Mouse (Mus musculus): ENCODE data around the gene Lmo2. TPM values are rescaled to one million over a fixed set of nuclear protein-coding genes. Genes with fewer than 3 reads are reported as not detected.

Lmo2 gene
- polyA plus RNA-seq (2016; fragmentation: Nextera tagmentation; extraction: Ambion mirVana) = 24.3 and 26.4 TPM in 2 replicates

DNA sequence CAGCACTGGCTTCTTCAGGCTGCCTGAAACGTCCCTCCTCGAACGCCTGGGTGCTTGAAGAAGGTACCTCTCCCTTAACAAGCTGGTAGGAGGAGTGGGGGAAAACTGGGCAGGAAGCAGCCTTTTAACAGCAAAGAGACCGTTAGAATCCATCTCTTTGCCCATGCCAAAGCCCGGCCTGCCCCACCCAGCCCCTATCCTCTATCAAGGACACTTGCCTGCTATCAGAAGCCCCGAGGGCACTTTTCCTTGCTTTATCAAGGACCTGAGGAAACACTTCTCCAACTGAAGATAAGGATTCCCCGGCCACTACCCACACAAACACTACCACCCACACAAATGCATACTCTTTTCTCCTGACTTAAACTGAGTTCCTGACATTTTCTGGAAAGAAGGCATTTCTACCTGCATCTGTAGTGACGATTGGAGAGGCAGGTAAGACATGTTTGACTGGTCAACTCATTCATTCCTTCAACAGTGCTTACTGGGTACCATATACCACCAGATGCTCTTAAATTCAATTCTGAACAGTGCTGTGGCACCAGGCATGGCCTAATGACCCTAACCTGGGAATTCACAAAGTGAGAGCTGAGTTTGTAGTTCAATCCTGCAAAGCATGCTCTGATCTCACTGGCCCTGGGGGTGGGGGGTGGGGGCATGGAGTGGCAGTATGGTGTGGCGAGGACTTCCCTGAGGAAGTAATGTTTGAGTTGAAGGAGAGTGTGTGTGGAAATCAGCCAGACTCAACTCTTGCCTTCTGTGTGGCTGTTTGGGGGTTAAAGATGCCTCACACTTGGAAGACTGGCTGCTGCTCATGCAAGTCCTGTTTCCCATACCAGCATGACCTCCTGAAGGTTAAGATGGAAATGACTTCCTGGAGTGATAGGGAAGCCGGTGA is at the start of gene Lmo2:
Gene Lmo2 (plus strand): TSS at position 338 of the 898 bp plus-strand sequence.
- H3K4me1 ChIP-seq = no peaks in the 10 kb centered on the region
- no peaks in the 10 kb centered on the region for H3K9me3 ChIP-seq
- no peak for DNase-seq (ENCODE audit: extremely low spot score, low spot score)
- no peak within 1 kb of the TSS for H3K4me3 ChIP-seq
- no peaks in the 10 kb centered on the region for H3K36me3 ChIP-seq (replicated peaks)
- 76% methylated on average over 10 of the region's 10 CpGs for WGBS
- no peaks in the 10 kb centered on the region for H3K27me3 ChIP-seq (ENCODE audit: poor library complexity, severe bottlenecking)
- H3K27ac ChIP-seq = no peak within 1 kb of the TSS

DNA sequence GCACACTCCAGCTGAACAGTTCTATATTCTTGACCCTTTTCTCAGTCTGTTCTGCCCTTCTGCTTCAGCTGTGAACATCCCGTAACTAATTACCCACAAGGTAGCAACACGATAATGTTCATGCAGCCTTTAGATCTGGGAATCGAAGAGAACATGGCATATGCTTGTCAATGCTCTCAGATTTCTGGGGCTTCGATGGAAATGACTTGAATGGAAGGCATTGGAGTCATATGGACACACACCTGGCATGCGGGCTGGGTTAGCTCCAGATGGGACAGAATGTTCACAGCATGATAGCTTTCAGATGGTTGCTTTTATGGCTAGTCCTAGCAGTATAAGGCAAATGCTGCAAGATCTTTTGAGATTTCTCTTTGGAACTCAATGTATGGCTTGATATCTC is 47.2 kb upstream of the Lmo2 start:
- no peaks in the 10 kb centered on the region for H3K9me3 ChIP-seq
- WGBS = 90% methylated on average over 5 of the region's 5 CpGs

DNA sequence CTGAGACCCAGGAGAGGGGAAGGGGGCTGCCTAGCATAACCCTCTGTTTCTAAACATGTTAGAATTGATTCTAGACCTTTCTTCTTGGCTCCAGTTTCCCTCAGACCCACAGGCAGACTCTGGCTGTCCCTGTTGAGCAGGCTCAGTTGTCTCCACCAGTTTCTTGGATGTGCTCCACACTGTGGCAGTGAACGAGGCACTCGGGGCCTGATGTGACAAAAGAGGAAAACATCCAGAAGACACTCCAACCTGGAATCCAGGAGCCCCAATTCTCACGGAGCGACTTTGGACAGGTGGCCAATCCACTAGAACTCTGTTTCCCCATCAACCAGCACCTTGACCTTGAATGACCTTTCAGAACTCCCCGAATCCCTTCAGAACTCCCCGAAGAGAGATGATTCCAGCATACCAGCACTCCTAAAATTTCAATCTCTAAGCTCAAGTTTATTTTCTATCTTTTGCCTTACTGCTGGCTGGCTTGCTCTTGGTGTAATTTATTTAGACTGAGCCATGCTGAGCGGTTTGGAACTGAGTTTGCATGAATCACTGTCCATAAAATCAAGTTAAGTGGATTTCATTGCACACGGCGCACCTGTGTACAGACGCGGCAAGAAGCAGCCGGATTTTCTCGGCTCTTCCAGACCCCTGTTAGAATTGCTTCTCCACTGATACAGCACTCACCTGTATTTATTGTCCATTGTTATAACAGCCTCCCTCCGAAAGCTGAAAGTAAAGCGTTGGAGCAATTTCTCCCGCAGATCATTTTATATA is 45.1 kb upstream of the Lmo2 start:
- Histone ChIP-seq H3K27ac (no peak overlapping the region), H3K36me3 (replicated peaks) (no peaks in the 10 kb centered on the region), H3K27me3 (ENCODE audit: poor library complexity, severe bottlenecking) (no peaks in the 10 kb centered on the region), H3K4me1 (no peaks in the 10 kb centered on the region), H3K4me3 (no peak overlapping the region), H3K9me3 (no peaks in the 10 kb centered on the region)
- DNase-seq (ENCODE audit: extremely low spot score, low spot score) = no peak
- WGBS = 90% methylated on average over 16 of the region's 16 CpGs

More for the DNA sequence above, 47.2 kb upstream of the Lmo2 start:
- no peak overlapping the region for H3K27ac ChIP-seq
- no peaks in the 10 kb centered on the region for H3K36me3 ChIP-seq (replicated peaks)
- no peak overlapping the region for H3K4me3 ChIP-seq
- DNase-seq (ENCODE audit: extremely low spot score, low spot score) = no peak
- H3K4me1 ChIP-seq = peaks cover 15% of the 10 kb centered on the region
- H3K27me3 ChIP-seq (ENCODE audit: poor library complexity, severe bottlenecking) = no peaks in the 10 kb centered on the region

DNA sequence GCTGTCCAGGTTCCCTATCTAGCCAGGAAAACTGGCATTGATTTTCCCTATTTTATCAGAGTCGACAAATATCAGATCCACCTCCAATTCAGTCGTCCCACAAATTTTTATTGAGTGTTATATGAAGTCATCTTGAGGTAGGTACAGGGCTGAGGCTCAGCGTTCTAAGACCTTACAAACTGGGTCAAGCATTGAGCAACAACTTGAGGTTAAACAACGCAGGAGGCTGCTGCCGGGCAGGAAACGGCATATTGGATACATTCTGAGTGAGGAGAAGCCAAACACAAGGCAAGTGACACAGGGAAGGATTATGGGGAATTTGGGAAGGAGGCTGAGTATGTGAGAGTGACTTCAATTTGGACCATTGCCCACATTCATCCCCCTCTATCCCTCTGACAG is 44.5 kb upstream of the Lmo2 start:
- DNase-seq (ENCODE audit: extremely low spot score, low spot score) = no peak
- Histone ChIP-seq H3K27me3 (ENCODE audit: poor library complexity, severe bottlenecking) (no peaks in the 10 kb centered on the region), H3K4me3 (no peak overlapping the region), H3K36me3 (replicated peaks) (no peaks in the 10 kb centered on the region), H3K9me3 (no peaks in the 10 kb centered on the region), H3K4me1 (no peaks in the 10 kb centered on the region), H3K27ac (no peak overlapping the region)
- 83% methylated on average over 6 of the region's 6 CpGs for WGBS

DNA sequence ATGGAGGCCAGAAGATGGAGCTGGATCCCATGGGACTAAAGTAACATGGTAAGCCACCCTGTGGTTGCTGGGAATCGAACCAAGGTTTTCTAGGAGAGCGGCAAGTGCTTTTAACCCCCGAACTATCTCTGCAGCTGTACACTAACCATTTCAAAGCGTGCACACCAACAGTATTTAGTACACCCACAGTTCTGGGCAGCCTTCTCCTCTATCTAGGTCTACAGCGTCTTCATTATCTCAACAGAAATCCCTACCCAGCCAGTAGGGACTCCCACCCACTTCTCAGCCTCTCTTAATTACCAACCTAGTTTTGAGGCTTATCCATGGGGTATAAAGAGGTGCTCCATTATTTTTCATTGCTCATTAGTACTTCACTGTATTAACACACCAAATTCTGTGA is 41.7 kb upstream of the Lmo2 start:
- no peaks in the 10 kb centered on the region for H3K36me3 ChIP-seq (replicated peaks)
- no peaks in the 10 kb centered on the region for H3K27me3 ChIP-seq (ENCODE audit: poor library complexity, severe bottlenecking)
- no peak for DNase-seq (ENCODE audit: extremely low spot score, low spot score)
- no peaks in the 10 kb centered on the region for H3K4me1 ChIP-seq
- no peaks in the 10 kb centered on the region for H3K9me3 ChIP-seq
- H3K27ac ChIP-seq = no peak overlapping the region
- 94% methylated on average over 5 of the region's 5 CpGs for WGBS
- no peak overlapping the region for H3K4me3 ChIP-seq

DNA sequence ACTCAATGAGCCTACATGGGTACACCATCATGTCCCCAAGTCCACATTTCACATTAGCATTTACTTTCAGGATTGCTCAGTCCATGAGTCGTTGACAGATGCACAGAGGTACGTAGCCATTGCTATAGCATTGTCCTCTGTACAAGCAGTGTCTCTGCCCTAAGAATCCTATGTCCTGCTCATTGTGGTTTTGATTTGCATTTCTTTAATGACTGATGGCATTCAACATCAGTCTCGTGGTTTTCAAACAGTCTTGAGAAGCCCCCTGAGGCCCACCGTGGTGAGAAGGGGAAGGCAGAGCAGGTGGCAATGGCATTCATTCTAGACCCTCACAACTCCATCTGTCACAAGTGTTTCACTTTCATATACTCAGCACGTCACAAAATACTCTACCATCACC is 40.4 kb upstream of the Lmo2 start:
- no peak overlapping the region for H3K27ac ChIP-seq
- WGBS = 87% methylated on average over 5 of the region's 5 CpGs
- no peak for DNase-seq (ENCODE audit: extremely low spot score, low spot score)
- no peaks in the 10 kb centered on the region for H3K9me3 ChIP-seq
- no peaks in the 10 kb centered on the region for H3K36me3 ChIP-seq (replicated peaks)
- no peak overlapping the region for H3K4me3 ChIP-seq
- H3K27me3 ChIP-seq (ENCODE audit: poor library complexity, severe bottlenecking) = no peaks in the 10 kb centered on the region
- H3K4me1 ChIP-seq = no peaks in the 10 kb centered on the region

DNA sequence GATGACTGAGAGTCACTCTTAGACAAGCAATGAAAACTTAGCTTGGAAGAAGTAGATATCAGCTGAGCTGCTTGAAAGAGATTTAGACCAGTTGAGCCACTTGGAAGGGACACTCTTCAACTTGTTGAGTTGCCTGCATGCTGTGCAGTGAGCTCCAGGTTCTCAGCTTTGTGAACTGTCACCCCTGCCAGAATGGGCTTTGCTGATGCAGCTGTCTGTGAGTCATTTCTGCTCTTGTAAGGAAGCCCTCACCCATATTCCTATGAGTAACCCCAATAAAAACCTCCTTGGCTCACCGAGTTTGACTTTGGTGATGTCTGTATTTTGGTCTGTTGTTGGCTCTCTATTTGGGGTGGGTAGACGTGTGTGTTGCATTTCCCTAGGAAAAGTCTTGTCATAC is 39.4 kb upstream of the Lmo2 start:
- no peak overlapping the region for H3K27ac ChIP-seq
- no peaks in the 10 kb centered on the region for H3K36me3 ChIP-seq (replicated peaks)
- no peak for DNase-seq (ENCODE audit: extremely low spot score, low spot score)
- H3K9me3 ChIP-seq = no peaks in the 10 kb centered on the region
- H3K4me1 ChIP-seq = no peaks in the 10 kb centered on the region
- WGBS = 84% methylated on average over 2 of the region's 2 CpGs
- no peaks in the 10 kb centered on the region for H3K27me3 ChIP-seq (ENCODE audit: poor library complexity, severe bottlenecking)
- no peak overlapping the region for H3K4me3 ChIP-seq

DNA sequence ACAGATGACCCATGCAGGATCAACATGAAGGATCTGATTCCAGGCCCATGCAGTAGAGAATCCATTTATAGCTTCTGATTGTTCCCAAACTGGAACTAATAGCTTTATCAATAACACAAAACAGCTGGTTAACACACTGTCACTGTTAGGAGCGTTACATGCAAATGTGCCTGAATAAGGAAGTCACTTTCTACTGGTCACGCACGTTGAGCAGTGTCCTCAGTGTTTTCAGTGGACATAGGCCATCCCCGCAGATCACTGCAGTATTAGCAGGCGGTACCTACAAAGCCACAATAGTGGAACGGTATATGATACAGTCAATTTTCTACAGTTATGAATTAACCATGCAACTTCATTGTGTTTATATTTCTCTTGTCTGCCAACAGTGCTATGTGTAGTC is 38.3 kb upstream of the Lmo2 start:
- no peaks in the 10 kb centered on the region for H3K27me3 ChIP-seq (ENCODE audit: poor library complexity, severe bottlenecking)
- H3K36me3 ChIP-seq (replicated peaks) = no peaks in the 10 kb centered on the region
- 89% methylated on average over 6 of the region's 6 CpGs for WGBS
- no peaks in the 10 kb centered on the region for H3K4me1 ChIP-seq
- DNase-seq (ENCODE audit: extremely low spot score, low spot score) = no peak
- no peak overlapping the region for H3K27ac ChIP-seq
- no peaks in the 10 kb centered on the region for H3K9me3 ChIP-seq
- H3K4me3 ChIP-seq = no peak overlapping the region

DNA sequence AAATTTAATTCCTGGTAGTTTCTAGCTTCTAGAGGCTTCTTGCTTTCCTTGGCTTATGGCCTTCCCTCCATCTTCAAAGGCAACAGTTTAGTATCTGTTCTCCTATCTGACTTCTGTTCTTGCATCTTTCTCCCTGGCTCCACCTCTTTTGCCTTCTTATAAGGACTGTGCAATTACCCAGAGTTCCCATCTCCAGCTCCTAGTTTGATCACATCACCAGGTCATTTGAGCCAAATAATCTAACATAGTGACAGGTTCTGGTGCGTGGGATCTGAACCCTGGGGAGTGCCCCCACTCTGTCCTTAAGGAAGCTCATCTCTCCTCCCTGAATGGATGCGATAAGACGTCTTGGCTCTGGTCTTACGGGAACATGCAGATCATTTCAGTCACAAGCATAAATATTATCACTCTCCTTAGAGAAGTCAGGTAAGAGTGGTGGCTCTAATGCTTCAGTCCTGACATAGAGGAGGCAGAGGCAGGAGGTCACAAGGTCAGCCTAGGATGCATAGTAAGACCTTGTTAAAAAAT is 31.1 kb upstream of the Lmo2 start:
- Histone ChIP-seq H3K27ac (no peak overlapping the region), H3K27me3 (ENCODE audit: poor library complexity, severe bottlenecking) (peaks cover 25% of the 10 kb centered on the region), H3K9me3 (no peaks in the 10 kb centered on the region), H3K4me1 (peaks cover 34% of the 10 kb centered on the region), H3K36me3 (replicated peaks) (no peaks in the 10 kb centered on the region), H3K4me3 (no peak overlapping the region)
- 91% methylated on average over 4 of the region's 4 CpGs for WGBS
- no peak for DNase-seq (ENCODE audit: extremely low spot score, low spot score)

DNA sequence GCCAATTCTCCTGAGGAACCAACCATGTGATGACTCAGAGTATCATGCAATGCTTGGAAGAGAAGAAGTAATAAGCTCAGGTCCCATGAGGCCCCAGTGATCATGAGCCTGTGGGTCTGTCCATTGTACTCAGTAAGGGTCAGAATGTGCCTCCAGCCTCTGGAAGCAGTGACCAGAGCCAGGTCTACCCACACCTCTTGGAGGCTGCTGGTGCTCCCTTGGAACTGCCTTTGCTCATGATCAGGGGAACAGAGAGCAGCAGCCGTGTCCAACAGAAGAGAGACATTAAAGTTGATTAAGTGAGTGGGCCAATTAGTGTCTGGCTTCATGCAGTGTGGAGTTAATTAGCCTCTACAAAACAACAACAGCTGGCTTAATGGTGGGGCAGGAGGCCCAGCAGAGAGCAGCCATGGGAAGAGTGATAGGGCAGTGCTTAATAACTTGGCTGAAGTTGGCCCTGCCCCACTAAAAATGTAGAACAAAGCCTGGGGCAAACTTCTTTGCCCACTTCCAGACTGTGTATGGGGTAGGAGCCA is 30.1 kb upstream of the Lmo2 start:
- no peak overlapping the region for H3K4me3 ChIP-seq
- H3K27me3 ChIP-seq (ENCODE audit: poor library complexity, severe bottlenecking) = peaks cover 28% of the 10 kb centered on the region
- peaks cover 36% of the 10 kb centered on the region for H3K4me1 ChIP-seq
- no peaks in the 10 kb centered on the region for H3K36me3 ChIP-seq (replicated peaks)
- 18% methylated on average over 1 of the region's 1 CpGs for WGBS
- H3K27ac ChIP-seq = no peak overlapping the region
- peak; percentile 25 for DNase-seq (ENCODE audit: extremely low spot score, low spot score)
- H3K9me3 ChIP-seq = no peaks in the 10 kb centered on the region

DNA sequence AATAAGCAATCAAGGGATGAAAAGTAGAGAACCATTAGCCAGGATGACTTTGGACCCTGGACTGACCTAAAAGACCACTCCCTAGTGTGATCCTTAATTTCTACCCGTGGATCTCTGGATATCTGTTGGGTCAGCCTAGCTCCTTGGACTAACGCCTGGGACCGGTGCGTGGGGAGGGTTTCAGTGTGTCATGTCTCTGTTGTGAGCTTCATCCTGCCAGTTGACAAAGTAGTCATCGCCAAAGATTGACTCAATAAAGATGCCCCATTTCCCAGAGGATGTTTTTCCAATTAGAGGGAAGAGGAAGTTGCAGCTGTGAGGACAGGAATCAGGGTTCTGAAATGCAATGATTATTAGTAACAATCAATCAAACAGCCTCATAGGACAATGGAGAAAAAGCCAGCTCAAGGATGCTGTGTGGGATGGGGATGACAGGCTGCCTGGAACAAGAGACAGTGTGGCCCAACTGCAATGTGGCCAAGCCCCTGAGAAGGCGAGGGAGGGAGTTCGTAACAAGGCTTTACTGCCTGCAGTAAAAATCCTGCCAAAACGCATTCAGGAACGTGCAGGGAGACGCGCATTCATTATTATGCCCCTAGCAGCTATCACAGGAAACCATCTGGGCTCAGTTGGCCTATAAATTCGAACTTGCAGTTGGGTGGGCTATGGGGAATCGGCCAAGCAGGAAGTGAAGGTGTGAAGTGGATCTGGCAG is 27.3 kb upstream of the Lmo2 start:
- DNase-seq (ENCODE audit: extremely low spot score, low spot score) = no peak
- H3K27ac ChIP-seq = no peak overlapping the region
- no peak overlapping the region for H3K4me3 ChIP-seq
- no peaks in the 10 kb centered on the region for H3K9me3 ChIP-seq
- peaks cover 37% of the 10 kb centered on the region for H3K27me3 ChIP-seq (ENCODE audit: poor library complexity, severe bottlenecking)
- H3K4me1 ChIP-seq = peaks cover 43% of the 10 kb centered on the region
- 78% methylated on average over 13 of the region's 13 CpGs for WGBS
- H3K36me3 ChIP-seq (replicated peaks) = no peaks in the 10 kb centered on the region

DNA sequence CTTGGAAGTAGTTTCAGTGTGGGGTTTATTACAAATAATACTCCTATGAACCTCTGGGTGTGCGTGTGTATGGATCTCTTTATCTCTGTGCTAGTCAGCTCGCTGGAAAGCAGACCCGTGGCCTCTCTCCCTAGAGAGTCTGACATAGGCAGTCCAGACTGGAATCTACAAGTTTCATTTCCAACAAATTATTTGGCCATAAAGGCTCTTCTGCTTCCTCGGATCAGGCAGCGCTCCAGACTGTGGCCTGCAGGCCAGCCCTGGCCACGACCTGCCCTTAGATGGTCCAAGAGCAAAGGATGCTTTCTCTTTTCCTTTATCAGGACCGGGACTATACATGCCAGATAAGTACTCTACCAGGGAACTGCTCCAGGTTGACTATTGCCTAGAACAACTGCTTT is 26.3 kb upstream of the Lmo2 start:
- Histone ChIP-seq H3K27ac (no peak overlapping the region), H3K36me3 (replicated peaks) (no peaks in the 10 kb centered on the region), H3K4me1 (peaks cover 53% of the 10 kb centered on the region), H3K9me3 (no peaks in the 10 kb centered on the region), H3K27me3 (ENCODE audit: poor library complexity, severe bottlenecking) (peaks cover 40% of the 10 kb centered on the region), H3K4me3 (no peak overlapping the region)
- WGBS = 84% methylated on average over 7 of the region's 7 CpGs
- DNase-seq (ENCODE audit: extremely low spot score, low spot score) = no peak
